Mouse (Mus musculus): ENCODE measurements around the gene Ssh1.

- TF ChIP-seq CTCF (IDR thresholded peaks at IDR 0.05; ENCODE audit: borderline replicate concordance, extremely low read depth, insufficient read depth, insufficient read length) (no peak), POLR2A (IDR thresholded peaks at IDR 0.05; ENCODE audit: borderline replicate concordance, extremely low read depth, insufficient read depth, insufficient read length, poor library complexity, severe bottlenecking) (no peak)
Measured at GRCm38 (mm10) chr5:113943328-113943727, 50.4 kb downstream of the Ssh1 start.

All from brain, embryonic 14.5 days (tissue).